Mouse (Mus musculus) intestine, embryonic 14.5 days (tissue): ENCODE measurements around the gene Gstp2. TPM values are rescaled to one million over a fixed set of nuclear protein-coding genes. Genes with fewer than 3 reads are reported as not detected.
"Not testable (repeated sequence)": the region's sequence is repeated elsewhere in the genome, so short reads cannot be mapped to it uniquely, and the experiment has no call there.

Experiments used
- ATAC-seq: fragments of 200-750 bp; cut with Nextera tagmentation; replicated peaks from 2 replicates; pipeline ENCODE4 v1.8.0; 2017; ENCODE audit warnings: low read depth, moderate number of reproducible peaks, moderate TSS enrichment, moderate library complexity; ENCODE audit not compliant: low FRiP score, low TSS enrichment
- DNase-seq: peaks from one replicate; pipeline ENCODE4 v3.0.0-alpha.2; 2018; ENCODE audit warnings: low spot score
- H3K27ac ChIP-seq: fragments of 300-500 bp; sonication (generic); 2 replicates; pipeline ENCODE4 v1.5.1; 2014; ENCODE audit warnings: low read depth, mild to moderate bottlenecking, control low read depth
- H3K27me3 ChIP-seq: fragments of 300-500 bp; sonication (generic); replicated peaks from 2 replicates; pipeline ENCODE4 v1.6.1; 2014; ENCODE audit warnings: low read length, control low read depth; ENCODE audit not compliant: control insufficient read depth, insufficient read depth
- H3K36me3 ChIP-seq: fragments of 300-500 bp; sonication (generic); 2 replicates; pipeline ENCODE4 v1.6.1; 2014; ENCODE audit warnings: low read length, control low read depth; ENCODE audit not compliant: control insufficient read depth, insufficient read depth
- H3K4me1 ChIP-seq: fragments of 300-500 bp; sonication (generic); replicated peaks from 2 replicates; pipeline ENCODE4 v1.6.1; 2014; ENCODE audit warnings: low read length, control low read depth, mixed read lengths; ENCODE audit not compliant: control insufficient read depth, insufficient read depth
- H3K4me2 ChIP-seq: fragments of 300-500 bp; sonication (generic); 2 replicates; pipeline ENCODE4 v1.6.1; 2014; ENCODE audit warnings: low read length
- H3K4me3 ChIP-seq: fragments of 300-500 bp; sonication (generic); 2 replicates; pipeline ENCODE4 v1.5.1; 2014; ENCODE audit warnings: low read depth, low read length, control low read depth, mixed read lengths
- H3K9ac ChIP-seq: fragments of 300-500 bp; sonication (generic); 2 replicates; pipeline ENCODE4 v1.6.1; 2014; ENCODE audit warnings: mild to moderate bottlenecking, low read length
- H3K9me3 ChIP-seq: fragments of 300-500 bp; sonication (generic); 2 replicates; pipeline ENCODE4 v1.6.1; 2016; ENCODE audit warnings: low read length, control low read depth; ENCODE audit not compliant: control insufficient read depth
- WGBS: fragments of 180-500 bp; shearing (Covaris S2); extraction: QIAGEN DNeasy Blood & Tissue Kit; methylation state at CpG from one replicate; pipeline ENCODE4 v1.1.7; 2014; 5-methylcytosine and 5-hydroxymethylcytosine counted together
- polyA plus RNA-seq: library from polyadenylated mRNA; unstranded; fragments of >200 nt; fragmentation: Nextera tagmentation; extraction: Ambion mirVana; gene quantifications from 2 replicates; pipeline ENCODE4 v1.2.1, GENCODE M21; 2014

Gstp2 gene
- polyA plus RNA-seq, 1 experiment from 2014 or later, result 8.8 TPM

- whole genome bisulfite sequencing, result 82% methylated on average over 5 of the region's 5 CpGs
- ATAC-seq, H3K27ac ChIP-seq, H3K4me3 ChIP-seq, H3K4me1 ChIP-seq, DNase-seq, H3K9ac ChIP-seq, H3K4me2 ChIP-seq, H3K27me3 ChIP-seq, H3K36me3 ChIP-seq, H3K9me3 ChIP-seq: not testable (repeated sequence)
Measured at GRCm38 (mm10) chr19:4049069-4049468, 3.2 kb upstream of the Gstp2 start.

DNA sequence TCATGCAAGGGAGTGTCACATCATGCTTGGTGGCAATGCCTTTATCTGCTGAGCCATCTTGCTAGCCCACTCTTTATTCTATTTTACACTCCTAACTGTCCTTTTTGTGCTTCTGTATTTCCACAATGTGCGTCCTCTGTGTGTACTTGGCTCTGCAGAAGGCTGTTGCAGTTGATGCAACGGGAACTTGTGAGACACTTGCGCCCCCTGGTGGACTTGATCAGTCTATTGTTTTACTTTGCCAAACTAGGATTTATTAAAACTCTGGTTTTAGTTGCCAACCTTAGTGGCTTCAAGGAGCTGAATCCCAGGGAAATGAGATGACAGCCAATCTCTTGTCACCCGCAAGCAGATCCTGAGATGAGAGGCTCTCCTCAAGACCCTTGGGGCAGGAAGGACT, 2.0 kb upstream of the Gstp2 start:
- H3K27me3 ChIP-seq, result no peaks in the 10 kb centered on the region
- WGBS, result 26% methylated on average over 4 of the region's 4 CpGs

DNA sequence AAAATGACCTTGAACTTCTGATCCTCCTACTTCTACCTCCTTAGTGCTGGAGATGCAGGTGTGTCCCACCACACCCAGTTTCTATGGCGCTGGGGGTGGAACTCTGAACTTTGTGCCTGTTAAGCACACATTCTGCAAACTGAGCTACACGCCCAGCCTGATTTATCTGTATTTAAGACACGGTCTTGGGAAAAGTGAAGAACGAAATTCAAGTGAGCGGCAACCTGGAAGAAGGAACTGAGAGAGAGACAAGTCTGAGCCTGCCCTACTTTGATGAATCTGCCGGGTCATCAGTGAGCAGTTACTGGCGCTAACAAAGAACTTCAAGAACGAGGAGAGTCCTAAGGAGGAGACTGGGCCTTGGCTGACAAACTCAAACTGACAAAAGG, 1.0 kb upstream of the Gstp2 start:
- Histone ChIP-seq H3K9me3 (no peaks in the 10 kb centered on the region), H3K27ac (peak overlapping the region; percentile 78), H3K27me3 (no peaks in the 10 kb centered on the region), H3K4me3 (0 out of 2 replicates have a peak overlapping the region, but pooled peaks have one; percentile 2), H3K4me2 (peak overlapping the region; percentile 23; the same call in 1 of the 2 replicates), H3K9ac (no peak overlapping the region), H3K36me3 (no peaks in the 10 kb centered on the region), H3K4me1 (peaks cover 6% of the 10 kb centered on the region; the same call in 1 of the 2 replicates)
- ATAC-seq (peak; percentile 66), DNase-seq (peak; percentile 72)
- 69% methylated on average over 8 of the region's 8 CpGs for WGBS

More for the DNA sequence above, 2.0 kb upstream of the Gstp2 start:
- ATAC-seq (no peak), DNase-seq (peak; percentile 87)
- Histone ChIP-seq H3K4me3 (no peak overlapping the region), H3K9me3 (no peaks in the 10 kb centered on the region), H3K9ac (no peak overlapping the region), H3K4me1 (peaks cover 6% of the 10 kb centered on the region; the same call in 1 of the 2 replicates), H3K36me3 (no peaks in the 10 kb centered on the region), H3K27ac (0 out of 2 replicates have a peak overlapping the region, but pooled peaks have one; percentile 78), H3K4me2 (no peak overlapping the region)

GRCm38 (mm10) chr19:4044109-4044508, 1.7 kb downstream of the Gstp2 start:
- DNase-seq, H3K4me2 ChIP-seq, H3K27me3 ChIP-seq, H3K9me3 ChIP-seq, ATAC-seq, H3K36me3 ChIP-seq, H3K27ac ChIP-seq, H3K4me3 ChIP-seq, H3K4me1 ChIP-seq, H3K9ac ChIP-seq: not testable (repeated sequence)
- 91% methylated on average over 5 of the region's 5 CpGs for WGBS

- H3K36me3 ChIP-seq, result no peaks in the 10 kb centered on the region
- H3K27ac ChIP-seq, result no peak overlapping the region
- H3K4me1 ChIP-seq, result peaks cover 8% of the 10 kb centered on the region; the same call in 1 of the 2 replicates
- no peaks in the 10 kb centered on the region for H3K27me3 ChIP-seq
- no peak overlapping the region for H3K4me2 ChIP-seq
- ATAC-seq (no peak), DNase-seq (no peak)
- whole genome bisulfite sequencing, result 63% methylated on average over 14 of the region's 14 CpGs
- H3K9me3 ChIP-seq, result no peaks in the 10 kb centered on the region
- no peak overlapping the region for H3K4me3 ChIP-seq
- no peak overlapping the region for H3K9ac ChIP-seq
Measured at GRCm38 (mm10) chr19:4042124-4042523, 3.7 kb downstream of the Gstp2 start.

DNA sequence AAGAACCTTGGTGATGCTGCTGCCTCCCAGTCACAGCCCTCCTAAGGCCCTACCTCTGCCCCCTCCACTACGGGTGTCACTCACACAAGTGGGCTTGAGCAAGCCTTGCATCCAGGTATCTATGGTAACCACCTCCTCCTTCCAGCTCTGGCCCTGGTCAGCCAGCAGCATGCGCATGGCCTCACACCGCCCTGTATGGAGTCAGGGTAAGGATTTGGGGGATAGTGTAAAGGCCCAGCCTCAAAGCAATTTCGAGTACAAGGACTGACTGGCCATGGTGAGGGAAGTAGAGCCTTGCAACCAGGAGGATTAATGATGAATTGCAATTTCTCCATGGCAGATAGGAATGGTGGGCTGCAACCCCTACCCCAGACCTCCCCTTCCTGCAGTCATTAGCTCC, 4.3 kb downstream of the Gstp2 start:
- WGBS, result 83% methylated on average over 3 of the region's 4 CpGs
- H3K27me3 ChIP-seq, H3K9me3 ChIP-seq, DNase-seq, H3K27ac ChIP-seq, H3K36me3 ChIP-seq, H3K4me2 ChIP-seq, ATAC-seq, H3K4me3 ChIP-seq, H3K9ac ChIP-seq: not testable (repeated sequence)
- H3K4me1 ChIP-seq, result peaks cover 10% of the 10 kb centered on the region; the same call in 1 of the 2 replicates

- H3K27me3 ChIP-seq, H3K4me2 ChIP-seq, DNase-seq, H3K36me3 ChIP-seq, H3K9ac ChIP-seq, H3K9me3 ChIP-seq, H3K4me3 ChIP-seq, H3K27ac ChIP-seq, ATAC-seq: not testable (repeated sequence)
- H3K4me1 ChIP-seq, result peaks cover 16% of the 10 kb centered on the region; the same call in 1 of the 2 replicates
- WGBS, result 88% methylated on average over 5 of the region's 5 CpGs
Measured at GRCm38 (mm10) chr19:4040941-4041340, 4.9 kb downstream of the Gstp2 start.

- Histone ChIP-seq H3K27ac (peak within 1 kb of the TSS; percentile 73), H3K4me1 (peaks cover 12% of the 10 kb centered on the region; the same call in 1 of the 2 replicates), H3K36me3 (peaks cover 5% of the 10 kb centered on the region; the same call in 1 of the 2 replicates), H3K4me2 (peak within 1 kb of the TSS; percentile 84), H3K9me3 (no peaks in the 10 kb centered on the region), H3K27me3 (no peaks in the 10 kb centered on the region), H3K9ac (peak within 1 kb of the TSS; percentile 68), H3K4me3 (peak within 1 kb of the TSS; percentile 65)
- peak; percentile 90 for DNase-seq
- under 1% methylated on average over 26 of the region's 26 CpGs for WGBS
- peak; percentile 84 for ATAC-seq
Measured at GRCm38 (mm10) chr19:4037788-4038232, 8.0 kb downstream of the Gstp2 start, which contains the start of gene Gstp1. Gstp1 (minus strand) TSS chr19:4037985.
